Mouse (Mus musculus) MEL (cell line): ENCODE results near the gene Dapk1. TPM values are rescaled to one million over a fixed set of nuclear protein-coding genes. Genes with fewer than 3 reads are reported as not detected.
"Not testable (repeated sequence)": the region's sequence is repeated elsewhere in the genome, so short reads cannot be mapped to it uniquely, and the experiment has no call there.

Source experiments
- DNase-seq: peaks from one replicate; pipeline ENCODE4 v3.0.0; 2011; ENCODE audit warnings: low read depth, low spot score
- H3K27ac ChIP-seq: 2 replicates; pipeline ENCODE4 v1.5.1; 2012; ENCODE audit warnings: low read depth, mild to moderate bottlenecking, control low read depth, low read length, moderate library complexity; ENCODE audit not compliant: control insufficient read depth
- H3K27me3 ChIP-seq, 2 experiments: fragments of 150-350 bp in 1 of 2; sonication (generic) in 1 of 2; 2 replicates each; pipeline ENCODE4 v1.6.1; 2012; ENCODE audit warnings: low read length in 2 of 2, mild to moderate bottlenecking in 2 of 2, improper control_type of control experiment in 1 of 2, moderate library complexity in 1 of 2; ENCODE audit not compliant: insufficient read depth in 2 of 2, control insufficient read depth in 1 of 2
- H3K36me3 ChIP-seq, 2 experiments: 2 replicates each; pipeline ENCODE4 v1.6.1; 2012 to 2014; ENCODE audit warnings: low read length in 2 of 2, improper control_type of control experiment in 1 of 2, inconsistent platforms in 1 of 2, mild to moderate bottlenecking in 1 of 2; ENCODE audit not compliant: insufficient read depth in 2 of 2, control insufficient read depth in 1 of 2
- H3K4me1 ChIP-seq, 2 experiments: fragments of 150-350 bp in 1 of 2; sonication (generic) in 1 of 2; 2 replicates each; pipeline ENCODE4 v1.6.1; 2012; ENCODE audit warnings: low read length in 2 of 2, improper control_type of control experiment in 1 of 2, mild to moderate bottlenecking in 1 of 2; ENCODE audit not compliant: insufficient read depth in 2 of 2, control insufficient read depth in 1 of 2
- H3K4me3 ChIP-seq, 2 experiments: fragments of 150-350 bp in 1 of 2; sonication (generic) in 1 of 2; 2 replicates each; pipeline ENCODE4 v1.5.1; 2012; ENCODE audit warnings: low read depth in 2 of 2, low read length in 2 of 2, mild to moderate bottlenecking in 2 of 2, moderate library complexity in 2 of 2, control low read depth in 1 of 2, improper control_type of control experiment in 1 of 2; ENCODE audit not compliant: control insufficient read depth in 1 of 2, insufficient read depth in 1 of 2
- H3K79me2 ChIP-seq: 2 replicates; pipeline ENCODE4 v1.6.1; 2012; ENCODE audit warnings: mild to moderate bottlenecking, low read length, moderate library complexity; ENCODE audit not compliant: control insufficient read depth, poor library complexity, insufficient read depth
- H3K9ac ChIP-seq: 2 replicates; pipeline ENCODE4 v1.6.1; 2012; ENCODE audit warnings: low read depth, mild to moderate bottlenecking, control low read depth, low read length, moderate library complexity; ENCODE audit not compliant: control insufficient read depth, poor library complexity, severe bottlenecking
- H3K9me3 ChIP-seq: fragments of 150-350 bp; sonication (generic); replicated peaks from 2 replicates; pipeline ENCODE4 v1.6.1; 2012; ENCODE audit warnings: mild to moderate bottlenecking, low read length, improper control_type of control experiment, moderate library complexity; ENCODE audit not compliant: insufficient read depth
- CHD2 ChIP-seq: IDR thresholded peaks from 2 replicates; pipeline ENCODE4 v1.6.1; 2011; ENCODE audit warnings: low read length, improper control_type of control experiment
- E2F4 ChIP-seq: IDR thresholded peaks from 2 replicates; pipeline ENCODE4 v1.6.1; 2011; ENCODE audit warnings: low read depth, low read length, improper control_type of control experiment, borderline replicate concordance
- MXI1 ChIP-seq: IDR thresholded peaks from 2 replicates; pipeline ENCODE4 v1.6.1; 2011; ENCODE audit warnings: mild to moderate bottlenecking, low read depth, low read length, improper control_type of control experiment
- MYB ChIP-seq: IDR thresholded peaks from 2 replicates; pipeline ENCODE4 v1.6.1; 2011; ENCODE audit warnings: mild to moderate bottlenecking, low read depth, low read length, improper control_type of control experiment
- RAD21 ChIP-seq: IDR thresholded peaks from 2 replicates; pipeline ENCODE4 v1.6.1; 2011; ENCODE audit warnings: mild to moderate bottlenecking, low read depth, low read length, improper control_type of control experiment
- TCF12 ChIP-seq: IDR thresholded peaks from 2 replicates; pipeline ENCODE4 v1.6.1; 2014; ENCODE audit warnings: low read depth, mild to moderate bottlenecking, inconsistent platforms, low read length, improper control_type of control experiment, moderate library complexity
- UBTF ChIP-seq: IDR thresholded peaks from 2 replicates; pipeline ENCODE4 v1.6.1; 2012; ENCODE audit warnings: low read depth, mild to moderate bottlenecking, inconsistent platforms, low read length, improper control_type of control experiment, moderate library complexity, borderline replicate concordance; ENCODE audit not compliant: insufficient read depth
- ZC3H11A ChIP-seq: IDR thresholded peaks from 2 replicates; pipeline ENCODE4 v1.6.1; 2012; ENCODE audit warnings: low read depth, mild to moderate bottlenecking, inconsistent platforms, low read length, improper control_type of control experiment
- ZKSCAN1 ChIP-seq: IDR thresholded peaks from 2 replicates; pipeline ENCODE4 v1.6.1; 2012; ENCODE audit warnings: low read depth, mild to moderate bottlenecking, inconsistent platforms, low read length, improper control_type of control experiment, moderate library complexity
- ZMIZ1 ChIP-seq: IDR thresholded peaks from 2 replicates; pipeline ENCODE4 v1.6.1; 2012; ENCODE audit warnings: low read depth, mild to moderate bottlenecking, inconsistent platforms, low read length, improper control_type of control experiment, moderate library complexity
- polyA plus RNA-seq, 2 experiments: library from polyadenylated mRNA; stranded (reverse) in 1 of 2; unstranded in 1 of 2; fragments of >175 nt in 1 of 2; fragments of >200 nt in 1 of 2; gene quantifications; 2 replicates each; pipeline versions ENCODE4 v1.2.1 to v1.2.4; 2012; ENCODE audit warnings: low replicate concordance in 2 of 2, low read depth in 1 of 2; ENCODE audit not compliant: insufficient read length in 2 of 2, insufficient read depth in 1 of 2, missing spikeins in 1 of 2
- total RNA-seq: library from RNA; depleted of rRNA; stranded (reverse); fragments of 300-350 nt; gene quantifications from 2 replicates; pipeline ENCODE4 v1.2.3, GENCODE M21; 2012

Gene Dapk1
- total and polyA plus RNA-seq, 3 experiments = 5.1 to 8.2 TPM; not detected in 1

GRCm38 (mm10) chr13:60610558-60610957 lies 8.8 kb downstream of the Dapk1 start:
- Histone ChIP-seq H3K9me3 (no peaks in the 10 kb centered on the region), H3K27me3 (no peaks in the 10 kb centered on the region), H3K4me1 (peaks cover 0 to 6% of the 10 kb centered on the region in 2 experiments; a peak in 2 of 4 replicates), H3K4me3 (no peak overlapping the region), H3K79me2 (no peaks in the 10 kb centered on the region), H3K27ac (no peak overlapping the region), H3K36me3 (peaks cover 0 to 3% of the 10 kb centered on the region in 2 experiments; a peak in 2 of 4 replicates), H3K9ac (no peak overlapping the region)
- no peak for DNase-seq
- TF ChIP-seq MYB (no peak), ZKSCAN1 (no peak)

DNA sequence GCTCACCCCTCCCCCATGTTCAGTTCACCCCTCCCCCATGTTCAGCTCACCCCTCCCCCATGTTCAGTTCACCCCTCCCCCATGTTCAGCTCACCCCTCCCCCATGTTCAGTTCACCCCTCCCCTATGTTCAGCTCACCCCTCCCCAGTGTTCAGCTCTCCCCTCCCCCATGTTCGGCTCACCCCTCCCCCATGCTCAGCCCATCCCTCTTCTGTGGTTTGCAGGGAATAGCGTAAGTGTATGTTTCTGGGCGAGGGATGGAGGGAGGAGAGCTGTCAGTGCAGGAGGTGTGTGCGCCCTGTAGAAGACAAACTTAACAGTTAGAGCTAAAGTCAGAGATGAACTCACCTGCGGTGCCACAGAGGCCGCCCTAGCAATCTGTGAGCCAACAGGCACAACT lies 9.2 kb downstream of the Dapk1 start:
- not testable (repeated sequence) for H3K36me3 ChIP-seq, DNase-seq, H3K27ac ChIP-seq, H3K4me1 ChIP-seq, H3K4me3 ChIP-seq, H3K9me3 ChIP-seq, H3K27me3 ChIP-seq, H3K79me2 ChIP-seq, H3K9ac ChIP-seq

GRCm38 (mm10) chr13:60612160-60612559 lies 10.4 kb downstream of the Dapk1 start:
- H3K4me1 ChIP-seq = no peaks in the 10 kb centered on the region
- TF ChIP-seq RAD21 (no peak), UBTF (no peak), MXI1 (no peak), ZC3H11A (no peak), ZMIZ1 (no peak)

GRCm38 (mm10) chr13:60614154-60614553 lies 12.4 kb downstream of the Dapk1 start:
- H3K9me3 ChIP-seq = no peaks in the 10 kb centered on the region
- no peak overlapping the region for H3K27ac ChIP-seq
- no peak overlapping the region for H3K4me3 ChIP-seq
- no peaks in the 10 kb centered on the region for H3K79me2 ChIP-seq
- DNase-seq = no peak
- TF ChIP-seq CHD2 (no peak), TCF12 (no peak), RAD21 (no peak), ZC3H11A (no peak), E2F4 (no peak)
- H3K36me3 ChIP-seq = peaks cover 0 to 6% of the 10 kb centered on the region in 2 experiments; a peak in 2 of 4 replicates
- no peak overlapping the region for H3K9ac ChIP-seq
- H3K27me3 ChIP-seq = no peaks in the 10 kb centered on the region
- peaks cover 0 to 12% of the 10 kb centered on the region in 2 experiments; a peak in 3 of 4 replicates for H3K4me1 ChIP-seq

More at GRCm38 (mm10) chr13:60612160-60612559, 10.4 kb downstream of the Dapk1 start:
- no peak overlapping the region for H3K9ac ChIP-seq
- DNase-seq = no peak
- no peak overlapping the region for H3K4me3 ChIP-seq
- no peaks in the 10 kb centered on the region for H3K36me3 ChIP-seq
- H3K9me3 ChIP-seq = no peaks in the 10 kb centered on the region
- H3K79me2 ChIP-seq = no peaks in the 10 kb centered on the region
- no peaks in the 10 kb centered on the region for H3K27me3 ChIP-seq
- H3K27ac ChIP-seq = no peak overlapping the region
